Mouse (Mus musculus): ENCODE results near the gene Cflar.

Cflar gene

GRCm38 (mm10) chr1:58712076-58713061, 1.1 kb downstream of the Cflar start:
- DNase-seq (ENCODE audit: low read depth, low spot score) = peak; percentile 75

- DNase-seq (ENCODE audit: low read depth, low spot score) = peak; percentile 81
Measured at GRCm38 (mm10) chr1:58713081-58713892, 2.0 kb downstream of the Cflar start.

- peak; percentile 8 for DNase-seq (ENCODE audit: low read depth, low spot score)
Measured at GRCm38 (mm10) chr1:58713893-58714231, 2.6 kb downstream of the Cflar start.

- DNase-seq (ENCODE audit: low read depth, low spot score) = no peak
Measured at GRCm38 (mm10) chr1:58714361-58714760, 3.1 kb downstream of the Cflar start.

- DNase-seq (ENCODE audit: low read depth, low spot score) = no peak
Measured at GRCm38 (mm10) chr1:58715536-58715935, 4.2 kb downstream of the Cflar start.

GRCm38 (mm10) chr1:58716162-58716882, 5.0 kb downstream of the Cflar start:
- DNase-seq (ENCODE audit: low read depth, low spot score) = no peak

GRCm38 (mm10) chr1:58716883-58717220, 5.5 kb downstream of the Cflar start:
- no peak for DNase-seq (ENCODE audit: low read depth, low spot score)

GRCm38 (mm10) chr1:58717589-58718270, 6.4 kb downstream of the Cflar start:
- DNase-seq (ENCODE audit: low read depth, low spot score) = no peak

- no peak for DNase-seq (ENCODE audit: low read depth, low spot score)
Measured at GRCm38 (mm10) chr1:58719356-58719945, 8.1 kb downstream of the Cflar start.

GRCm38 (mm10) chr1:58720090-58720489, 8.8 kb downstream of the Cflar start:
- DNase-seq (ENCODE audit: low read depth, low spot score) = no peak

GRCm38 (mm10) chr1:58720988-58721387, 9.7 kb downstream of the Cflar start:
- DNase-seq (ENCODE audit: low read depth, low spot score) = no peak

- no peak for DNase-seq (ENCODE audit: low read depth, low spot score)
Measured at GRCm38 (mm10) chr1:58722115-58722938, 11.0 kb downstream of the Cflar start.

- DNase-seq (ENCODE audit: low read depth, low spot score) = no peak
Measured at GRCm38 (mm10) chr1:58723062-58723808, 11.9 kb downstream of the Cflar start.

GRCm38 (mm10) chr1:58723809-58724405, 12.6 kb downstream of the Cflar start:
- no peak for DNase-seq (ENCODE audit: low read depth, low spot score)

GRCm38 (mm10) chr1:58724533-58724932, 13.2 kb downstream of the Cflar start:
- DNase-seq (ENCODE audit: low read depth, low spot score) = no peak

- DNase-seq (ENCODE audit: low read depth, low spot score) = no peak
Measured at GRCm38 (mm10) chr1:58725095-58725494, 13.8 kb downstream of the Cflar start.

GRCm38 (mm10) chr1:58725767-58726166, 14.5 kb downstream of the Cflar start:
- DNase-seq (ENCODE audit: low read depth, low spot score) = no peak

- DNase-seq (ENCODE audit: low read depth, low spot score) = no peak
Measured at GRCm38 (mm10) chr1:58727019-58727746, 15.9 kb downstream of the Cflar start.

Data from mesoderm, embryonic 11.5 days (tissue).